Mouse (Mus musculus): Measurements from ENCODE around the gene Mrps18b.

Gene Mrps18b

GRCm38 (mm10) chr17:35918276-35919059, 2.3 kb upstream of the Mrps18b start:
- peak; percentile 42 for DNase-seq

DNA sequence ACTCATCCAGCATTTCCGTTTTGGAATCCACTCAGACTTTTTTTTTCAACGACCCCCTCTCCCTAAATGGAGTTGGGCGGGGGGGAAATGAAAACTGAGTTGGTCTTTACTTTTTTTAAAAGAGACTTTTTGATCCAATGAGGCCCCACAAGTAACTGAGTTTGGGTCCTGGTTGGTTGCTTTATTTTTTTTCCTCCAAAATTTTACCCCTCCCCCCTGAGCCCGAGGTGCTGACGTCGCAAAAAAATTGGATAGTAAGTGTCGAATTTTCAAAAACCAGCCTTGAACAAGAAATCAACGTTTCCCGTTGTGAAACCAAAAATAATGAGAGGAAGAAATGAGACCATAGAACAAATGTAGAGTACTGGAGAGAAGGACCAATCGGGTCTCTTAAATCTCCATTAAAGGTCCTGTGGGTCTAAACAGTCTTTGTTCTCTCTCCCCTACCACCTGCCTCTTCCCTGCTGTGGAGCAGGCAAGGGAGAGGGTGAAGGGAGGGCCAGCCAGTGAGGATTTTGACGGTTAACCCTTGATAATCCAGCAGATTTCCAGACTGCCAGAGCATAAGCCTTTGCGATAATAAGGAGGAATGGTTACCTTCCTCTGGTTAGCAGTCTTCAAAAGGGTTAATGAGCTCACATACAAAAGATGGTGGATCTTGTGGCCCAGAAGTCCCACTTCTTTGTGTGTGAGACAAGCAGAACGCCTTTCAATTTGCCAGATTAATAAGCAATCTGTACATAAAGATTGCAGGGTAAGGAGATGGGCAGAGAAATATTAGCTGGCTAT, 1.5 kb upstream of the Mrps18b start:
- DNase-seq = peak; percentile 60

GRCm38 (mm10) chr17:35917143-35917462, 914 bp upstream of the Mrps18b start:
- DNase-seq = peak; percentile 35

DNA sequence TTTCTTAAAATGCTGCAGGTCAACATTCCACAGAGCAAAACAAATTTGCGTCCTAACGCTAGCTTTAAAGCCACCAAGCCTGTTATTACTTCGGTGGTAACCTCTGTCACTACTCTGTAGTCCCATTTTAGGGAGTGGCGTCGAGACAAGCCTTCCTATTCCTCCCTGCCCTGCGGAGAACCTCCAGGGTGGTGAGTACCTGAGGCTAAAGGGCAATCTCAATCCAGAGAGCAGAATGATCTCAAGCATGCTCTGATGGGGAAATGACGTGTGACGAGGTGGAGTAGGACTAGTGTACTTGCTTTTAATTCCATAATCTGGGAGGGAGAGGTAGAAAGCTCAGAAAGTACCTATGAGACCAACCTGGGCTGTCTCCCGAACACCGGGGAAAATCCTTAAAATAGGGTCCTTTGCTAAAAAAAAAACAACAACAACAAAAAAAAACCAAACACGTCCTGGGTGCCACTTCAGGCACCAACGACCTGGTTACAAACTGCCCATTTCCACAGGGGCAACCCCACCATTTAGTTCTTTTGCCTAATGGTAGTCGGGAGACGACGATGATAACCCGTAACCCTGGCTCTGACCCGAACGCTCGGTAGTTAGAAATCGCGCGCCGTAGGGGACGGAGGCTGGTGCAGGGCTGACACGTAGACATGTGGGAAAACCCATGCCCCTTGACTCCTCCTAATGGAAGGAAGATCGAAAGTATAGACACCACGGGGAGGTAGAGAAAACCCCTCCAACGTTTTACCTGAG, 472 bp downstream of the Mrps18b start:
- peak; percentile 31 for DNase-seq

- no peak for DNase-seq
Observed at GRCm38 (mm10) chr17:35914975-35915374, 1.2 kb downstream of the Mrps18b start.

GRCm38 (mm10) chr17:35909919-35910369, 6.2 kb downstream of the Mrps18b start, which contains the start of gene Atat1:
Gene Atat1, minus strand, starts transcription at chr17:35910075.
- DNase-seq = peak; percentile 96

GRCm38 (mm10) chr17:35909186-35909918, 6.8 kb downstream of the Mrps18b start:
- no peak for DNase-seq

- DNase-seq = no peak
Observed at GRCm38 (mm10) chr17:35907609-35908008, 8.6 kb downstream of the Mrps18b start.

- no peak for DNase-seq
Observed at GRCm38 (mm10) chr17:35905587-35905986, 10.6 kb downstream of the Mrps18b start.

- no peak for DNase-seq
Observed at GRCm38 (mm10) chr17:35903992-35904355, 12.2 kb downstream of the Mrps18b start.

GRCm38 (mm10) chr17:35903343-35903991, 12.7 kb downstream of the Mrps18b start:
- DNase-seq = no peak

DNA sequence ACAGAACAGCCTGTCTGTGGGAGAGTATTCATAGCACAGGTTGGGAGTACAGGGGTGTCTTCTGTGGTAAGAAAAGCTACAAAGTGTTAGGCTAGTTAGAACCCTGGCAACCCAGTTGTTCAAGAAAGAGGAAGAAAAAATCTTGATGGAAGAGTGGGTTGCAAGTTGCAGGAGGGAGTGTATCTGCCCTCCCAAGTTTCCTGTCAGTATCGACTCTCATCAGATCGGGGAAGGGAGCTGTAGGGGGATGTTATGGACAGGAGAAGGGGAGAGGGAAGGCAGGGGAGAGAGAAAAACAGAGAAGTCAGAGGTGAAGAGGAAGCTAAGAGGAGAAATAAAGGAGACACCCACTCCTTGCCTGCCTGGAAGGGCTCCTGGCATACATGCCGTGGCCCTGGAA, 15.6 kb downstream of the Mrps18b start:
- no peak for DNase-seq

DNA sequence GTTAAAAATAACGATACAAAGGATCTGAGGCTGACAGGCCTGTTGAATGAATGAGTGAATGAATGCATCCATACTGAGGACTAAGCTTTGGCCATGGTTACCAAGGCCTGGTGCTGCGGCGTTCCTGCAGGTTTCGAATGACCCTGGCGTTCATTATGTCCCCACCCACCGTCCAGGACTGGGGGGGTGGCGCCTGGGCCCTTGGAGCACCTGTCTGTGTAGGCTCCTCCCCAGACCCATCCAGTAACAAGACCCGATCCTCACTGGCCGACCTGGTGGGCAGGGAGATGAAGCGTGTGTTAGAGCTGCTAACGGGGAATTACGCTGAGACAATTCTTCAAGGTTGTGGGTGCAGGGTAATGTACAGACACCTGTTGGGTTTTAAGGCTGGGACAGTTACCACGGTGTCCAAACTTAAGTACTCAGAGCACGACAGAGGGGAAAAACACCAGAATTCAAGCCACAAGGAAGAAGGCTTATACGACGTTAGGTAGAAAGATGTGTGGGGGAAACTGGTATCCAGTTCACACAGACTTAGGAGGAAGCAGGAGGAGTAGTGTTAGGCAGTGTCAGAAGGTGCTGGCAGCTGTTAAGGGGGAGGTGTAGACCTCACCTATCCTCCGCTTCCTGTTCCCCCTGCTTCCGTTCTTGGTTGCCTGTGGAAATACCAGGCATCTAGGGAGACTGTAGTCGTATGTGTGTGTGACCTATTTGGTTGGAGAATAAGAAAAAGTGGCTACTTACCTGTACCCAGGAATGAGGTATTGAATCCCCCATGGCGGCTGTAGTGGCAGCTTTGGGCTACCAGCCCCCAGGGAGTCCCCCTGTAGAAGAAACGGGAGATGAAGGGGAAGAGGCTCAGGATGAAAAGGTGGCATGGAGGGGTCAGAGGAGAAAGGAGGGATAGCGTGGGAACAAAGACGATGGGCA, 18.3 kb downstream of the Mrps18b start:
- peak; percentile 45 for DNase-seq

- peak; percentile 92 for DNase-seq
Observed at GRCm38 (mm10) chr17:35896781-35897643, 19.2 kb downstream of the Mrps18b start, which contains the start of gene 2310061I04Rik. Gene 2310061I04Rik, minus strand, starts transcription at chr17:35897431.

- DNase-seq = no peak
Observed at GRCm38 (mm10) chr17:35887725-35888124, 28.5 kb downstream of the Mrps18b start.

- DNase-seq = no peak
Observed at GRCm38 (mm10) chr17:35883777-35884176, 32.4 kb downstream of the Mrps18b start.

DNA sequence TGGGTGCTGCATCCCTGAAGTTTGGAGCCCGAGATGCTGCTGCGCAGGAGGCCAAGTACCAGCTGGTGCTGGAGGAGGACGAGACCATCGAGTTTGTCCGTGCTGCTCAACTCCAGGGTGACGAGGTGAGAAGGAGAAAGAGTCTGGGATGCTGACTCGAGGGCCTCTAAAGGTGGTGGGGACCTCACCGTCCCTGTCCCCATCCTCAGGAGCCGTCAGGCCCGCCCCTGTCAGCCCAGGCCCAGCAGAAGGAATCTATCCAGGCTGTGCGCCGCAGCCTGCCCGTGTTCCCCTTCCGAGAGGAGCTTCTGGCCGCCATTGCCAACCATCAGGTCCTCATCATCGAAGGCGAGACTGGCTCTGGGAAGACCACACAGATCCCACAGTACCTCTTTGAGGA, 33.3 kb downstream of the Mrps18b start:
- no peak for DNase-seq

GRCm38 (mm10) chr17:35879245-35880057, 36.7 kb downstream of the Mrps18b start, which contains the start of gene Dhx16:
Gene Dhx16, plus strand, starts transcription at chr17:35879819.
- peak; percentile 95 for DNase-seq

DNA sequence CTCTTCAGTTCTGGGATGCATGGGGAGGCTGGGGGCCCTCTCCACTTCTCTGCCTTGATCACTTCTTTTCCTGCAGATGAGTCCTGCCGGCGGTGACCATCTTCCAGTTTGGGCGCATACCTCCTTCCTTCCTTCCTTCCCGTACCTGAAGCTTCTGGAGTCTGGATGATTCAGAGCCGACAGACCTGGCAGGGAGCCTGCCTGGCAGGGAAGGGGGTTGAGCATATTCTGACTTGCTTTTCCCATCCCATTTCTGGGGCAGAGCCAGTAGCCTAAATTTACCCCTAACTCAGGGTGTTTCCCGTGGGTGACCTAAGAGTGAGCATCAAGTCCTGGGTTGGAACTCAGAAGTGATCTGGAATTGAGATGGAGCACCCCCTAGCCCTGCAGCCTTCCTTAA, 41.5 kb downstream of the Mrps18b start:
- no peak for DNase-seq

Data from liver (tissue).